In the genomic region with DNA sequence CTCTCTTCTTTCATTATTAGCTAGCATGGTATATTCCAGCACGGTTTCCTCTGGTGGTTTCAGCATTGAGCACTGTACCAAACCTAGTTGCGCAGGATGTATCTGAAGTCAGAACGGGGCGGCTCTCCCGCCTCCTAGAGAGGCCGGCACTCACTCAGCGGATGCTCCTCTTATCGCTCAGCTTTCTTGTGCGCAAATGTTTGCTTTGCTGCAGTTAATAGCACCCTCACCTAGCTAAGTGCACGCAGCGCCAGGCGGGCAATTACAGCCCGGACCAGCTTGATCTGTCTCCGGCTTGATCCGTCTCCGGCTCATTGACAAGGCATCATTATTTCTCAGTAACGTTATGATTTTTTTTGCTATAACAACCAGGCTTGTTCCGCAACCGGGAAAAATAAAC, we compare ENCODE assay signal across 23 mouse cellular contexts.
A peak's percentile ranks its signal among the peaks of the same experiment; 100 is the strongest.
DNase-seq lines count a peak whose midpoint lies in the region; ATAC-seq and TF ChIP-seq lines count a peak whose summit lies in the region.
"Had no signal": no experiment of that assay in that cellular context is flagged by ENCODE, and none has a peak within 500 bp of the region (broad histone marks: within the 10 kb centered on the region; RNA-seq: fewer than 3 reads in every experiment).

No protein-coding gene starts in this region.

- peak overlapping the region; percentile 43; the same call in 1 of the 2 replicates for H3K27ac ChIP-seq in forebrain, embryonic 15.5 days (replicated peaks)
- H3K27ac ChIP-seq in forebrain, embryonic 10.5 days = no peak overlapping the region
- H3K27ac ChIP-seq in midbrain, embryonic 13.5 days = 0 out of 2 replicates have a peak overlapping the region, but pooled peaks have one; percentile 2
- H3K27ac ChIP-seq in midbrain, embryonic 10.5 days (replicated peaks) = no peak overlapping the region
- no peak overlapping the region for H3K27ac ChIP-seq in hindbrain, embryonic 14.5 days
- H3K27ac ChIP-seq in midbrain, postnatal 0 days (ENCODE audit: low read depth, low read length) = no peak overlapping the region
- H3K27ac ChIP-seq: embryonic facial prominence, embryonic 15.5 days; limb, embryonic 10.5 days; liver, embryonic 15.5 days; macrophage had no signal

- H3K9me3 ChIP-seq in forebrain, embryonic 15.5 days = no peaks in the 10 kb centered on the region
- no peaks in the 10 kb centered on the region for H3K9me3 ChIP-seq in forebrain, embryonic 10.5 days
- H3K9me3 ChIP-seq in midbrain, embryonic 13.5 days = no peaks in the 10 kb centered on the region
- no peaks in the 10 kb centered on the region for H3K9me3 ChIP-seq in midbrain, embryonic 10.5 days (replicated peaks)
- no peaks in the 10 kb centered on the region for H3K9me3 ChIP-seq in hindbrain, embryonic 14.5 days (ENCODE audit: control insufficient read depth, low read length)
- no peaks in the 10 kb centered on the region for H3K9me3 ChIP-seq in midbrain, postnatal 0 days (ENCODE audit: low read length)
- H3K9me3 ChIP-seq: embryonic facial prominence, embryonic 15.5 days; heart, embryonic 12.5 days; limb, embryonic 10.5 days; liver, embryonic 15.5 days had no signal

- DNase-seq in forebrain, embryonic 10.5 days (ENCODE audit: extremely low spot score, low spot score) = no peak
- no peak for DNase-seq in midbrain, embryonic 10.5 days (ENCODE audit: low spot score)
- no peak for DNase-seq in hindbrain, embryonic 14.5 days (ENCODE audit: low spot score)
- peak; percentile 38 for DNase-seq in midbrain, postnatal 0 days (ENCODE audit: low spot score)
- no peak for DNase-seq in layer of hippocampus, adult 9-11 months
- DNase-seq in cerebellum, adult 9-11 months = no peak
- DNase-seq: cerebellum, adult 2 months; gastrocnemius, postnatal 25 days; heart, adult 18-20 months; heart, postnatal 10 days; kidney, adult 8-10 months; kidney, postnatal 10 days; liver; thymus, adult 2 months had no signal

- H3K9ac ChIP-seq in forebrain, embryonic 15.5 days (replicated peaks) = no peak overlapping the region
- H3K9ac ChIP-seq in midbrain, embryonic 13.5 days (replicated peaks) = no peak overlapping the region
- no peak overlapping the region for H3K9ac ChIP-seq in hindbrain, embryonic 14.5 days
- H3K9ac ChIP-seq in midbrain, postnatal 0 days (replicated peaks; ENCODE audit: low read length, poor library complexity, severe bottlenecking) = no peak overlapping the region
- H3K9ac ChIP-seq: embryonic facial prominence, embryonic 15.5 days; heart, embryonic 12.5 days; liver, embryonic 15.5 days had no signal

- no peaks in the 10 kb centered on the region for H3K27me3 ChIP-seq in forebrain, embryonic 15.5 days
- H3K27me3 ChIP-seq in forebrain, embryonic 10.5 days (ENCODE audit: poor library complexity, severe bottlenecking) = no peaks in the 10 kb centered on the region
- H3K27me3 ChIP-seq in midbrain, embryonic 13.5 days = no peaks in the 10 kb centered on the region
- H3K27me3 ChIP-seq in midbrain, embryonic 10.5 days (ENCODE audit: low read depth, poor library complexity, severe bottlenecking) = no peaks in the 10 kb centered on the region
- H3K27me3 ChIP-seq in hindbrain, embryonic 14.5 days (ENCODE audit: control insufficient read depth, insufficient read depth, low read length) = no peaks in the 10 kb centered on the region
- no peaks in the 10 kb centered on the region for H3K27me3 ChIP-seq in midbrain, postnatal 0 days (ENCODE audit: insufficient read depth, low read length)
- H3K27me3 ChIP-seq: embryonic facial prominence, embryonic 15.5 days; liver, embryonic 15.5 days had no signal

- no peak overlapping the region for H3K4me3 ChIP-seq in forebrain, embryonic 15.5 days
- no peak overlapping the region for H3K4me3 ChIP-seq in forebrain, embryonic 10.5 days
- no peak overlapping the region for H3K4me3 ChIP-seq in midbrain, embryonic 13.5 days (replicated peaks)
- no peak overlapping the region for H3K4me3 ChIP-seq in midbrain, embryonic 10.5 days
- no peak overlapping the region for H3K4me3 ChIP-seq in hindbrain, embryonic 14.5 days (replicated peaks; ENCODE audit: low read length)
- H3K4me3 ChIP-seq in midbrain, postnatal 0 days (ENCODE audit: low read depth, low read length) = no peak overlapping the region
- H3K4me3 ChIP-seq: embryonic facial prominence, embryonic 15.5 days; heart, embryonic 12.5 days; limb, embryonic 10.5 days; liver, embryonic 15.5 days; myocyte had no signal

- peak; percentile 48; the same call in 1 of the 2 replicates for ATAC-seq in forebrain, embryonic 15.5 days (replicated peaks)
- peak; percentile 56 for ATAC-seq in midbrain, embryonic 13.5 days
- 0 out of 2 replicates have a peak, but pooled peaks have one; percentile 37 for ATAC-seq in hindbrain, embryonic 14.5 days (ENCODE audit: low FRiP score)
- no peak for ATAC-seq in midbrain, postnatal 0 days (ENCODE audit: low FRiP score)
- ATAC-seq: CD4-positive, CD25-positive, alpha-beta regulatory T cell, adult 4 months had no signal

- H3K36me3 ChIP-seq in forebrain, embryonic 15.5 days = no peaks in the 10 kb centered on the region
- H3K36me3 ChIP-seq in forebrain, embryonic 10.5 days (replicated peaks) = no peaks in the 10 kb centered on the region
- H3K36me3 ChIP-seq in midbrain, embryonic 13.5 days = no peaks in the 10 kb centered on the region
- H3K36me3 ChIP-seq in midbrain, embryonic 10.5 days = no peaks in the 10 kb centered on the region
- H3K36me3 ChIP-seq in hindbrain, embryonic 14.5 days (replicated peaks; ENCODE audit: control insufficient read depth, insufficient read depth) = no peaks in the 10 kb centered on the region
- H3K36me3 ChIP-seq in midbrain, postnatal 0 days (ENCODE audit: insufficient read depth, low read length) = no peaks in the 10 kb centered on the region
- H3K36me3 ChIP-seq: embryonic facial prominence, embryonic 15.5 days; heart, embryonic 12.5 days; limb, embryonic 10.5 days; liver, embryonic 15.5 days had no signal

- WGBS in forebrain, embryonic 15.5 days = 42% methylated on average over 19 of the region's 19 CpGs
- WGBS in forebrain, embryonic 10.5 days = 80% methylated on average over 19 of the region's 19 CpGs
- 58% methylated on average over 19 of the region's 19 CpGs for WGBS in midbrain, embryonic 13.5 days
- 74% methylated on average over 19 of the region's 19 CpGs for WGBS in midbrain, embryonic 10.5 days
- WGBS in hindbrain, embryonic 14.5 days = 49% methylated on average over 19 of the region's 19 CpGs
- WGBS in midbrain, postnatal 0 days = 51% methylated on average over 19 of the region's 19 CpGs

- TF ChIP-seq CTCF in midbrain, postnatal 0 days (IDR thresholded peaks at IDR 0.05) = no peak

- peak overlapping the region; percentile 27 for H3K4me2 ChIP-seq in forebrain, embryonic 15.5 days (replicated peaks)
- no peak overlapping the region for H3K4me2 ChIP-seq in midbrain, embryonic 13.5 days (replicated peaks)
- H3K4me2 ChIP-seq in hindbrain, embryonic 14.5 days (replicated peaks) = no peak overlapping the region
- no peak overlapping the region; the same call in 1 of the 2 replicates for H3K4me2 ChIP-seq in midbrain, postnatal 0 days (ENCODE audit: low read depth, low read length, poor library complexity, severe bottlenecking)
- H3K4me2 ChIP-seq: embryonic facial prominence, embryonic 15.5 days; heart, embryonic 12.5 days; liver, embryonic 15.5 days had no signal

- H3K4me1 ChIP-seq in forebrain, embryonic 15.5 days = peaks cover 10% of the 10 kb centered on the region
- H3K4me1 ChIP-seq in forebrain, embryonic 10.5 days = no peaks in the 10 kb centered on the region
- no peaks in the 10 kb centered on the region for H3K4me1 ChIP-seq in midbrain, embryonic 13.5 days (replicated peaks)
- H3K4me1 ChIP-seq in midbrain, embryonic 10.5 days = no peaks in the 10 kb centered on the region
- peaks cover 4% of the 10 kb centered on the region; the same call in 1 of the 2 replicates for H3K4me1 ChIP-seq in hindbrain, embryonic 14.5 days (replicated peaks; ENCODE audit: control insufficient read depth, insufficient read depth, low read length)
- H3K4me1 ChIP-seq in midbrain, postnatal 0 days (ENCODE audit: insufficient read depth, low read length) = no peaks in the 10 kb centered on the region
- H3K4me1 ChIP-seq: embryonic facial prominence, embryonic 15.5 days; liver, embryonic 15.5 days had no signal

Comparison
In these comparisons a context has a peak if more than half of its experiments do, and no peak if none do; other contexts are left out.
1. H3K27ac ChIP-seq: peak in forebrain, embryonic 15.5 days (single experiment) and midbrain, embryonic 13.5 days (single experiment); none in forebrain, embryonic 10.5 days (single experiment), midbrain, embryonic 10.5 days (single experiment), hindbrain, embryonic 14.5 days (single experiment) and midbrain, postnatal 0 days (single experiment).